Mouse (Mus musculus) liver, adult 2 months (tissue): ENCODE data around the gene Dnm3.

ENCODE experiments used
- CTCF ChIP-seq: fragments of 200-500 bp; IDR thresholded peaks from 2 replicates; pipeline ENCODE4 v1.5.1; 2011; ENCODE audit warnings: low read depth, low read length, control low read depth
- POLR2A ChIP-seq: fragments of 200-500 bp; IDR thresholded peaks from 2 replicates; pipeline ENCODE4 v1.6.1; 2011; ENCODE audit warnings: low read length, control low read depth; ENCODE audit not compliant: insufficient read depth; ENCODE audit errors: extremely low read depth

DNA sequence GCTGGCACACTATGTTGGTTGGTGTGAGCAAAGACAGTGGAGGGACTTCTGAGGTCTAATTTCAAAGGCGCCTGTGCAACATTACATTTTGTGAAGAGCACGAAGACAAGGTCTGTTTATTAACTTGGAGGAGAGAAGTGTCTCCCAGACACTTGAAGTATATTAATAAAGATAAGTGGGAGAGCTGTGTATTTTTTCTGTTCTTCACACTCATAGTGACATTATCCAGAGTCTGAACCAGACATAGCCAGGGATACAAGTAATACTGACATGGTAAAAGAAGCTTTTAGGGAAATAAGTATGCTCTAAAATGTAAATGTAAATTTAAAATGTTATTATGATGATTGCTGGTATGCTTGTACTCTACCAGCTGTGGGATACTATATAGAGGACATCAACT, 394.5 kb downstream of the Dnm3 start:
- no peak for TF ChIP-seq CTCF
- TF ChIP-seq POLR2A, result no peak
